Mouse (Mus musculus) lung, postnatal 0 days (tissue): ENCODE measurements around the gene Hsdl2.

Experiments
- CTCF ChIP-seq: IDR thresholded peaks from 2 replicates; pipeline ENCODE4 v1.5.1; 2016; ENCODE audit warnings: antibody characterized with exemption, mild to moderate bottlenecking
- EP300 ChIP-seq: IDR thresholded peaks from 2 replicates; pipeline ENCODE4 v1.6.1; 2016; ENCODE audit warnings: antibody characterized with exemption, mild to moderate bottlenecking, control low read depth

DNA sequence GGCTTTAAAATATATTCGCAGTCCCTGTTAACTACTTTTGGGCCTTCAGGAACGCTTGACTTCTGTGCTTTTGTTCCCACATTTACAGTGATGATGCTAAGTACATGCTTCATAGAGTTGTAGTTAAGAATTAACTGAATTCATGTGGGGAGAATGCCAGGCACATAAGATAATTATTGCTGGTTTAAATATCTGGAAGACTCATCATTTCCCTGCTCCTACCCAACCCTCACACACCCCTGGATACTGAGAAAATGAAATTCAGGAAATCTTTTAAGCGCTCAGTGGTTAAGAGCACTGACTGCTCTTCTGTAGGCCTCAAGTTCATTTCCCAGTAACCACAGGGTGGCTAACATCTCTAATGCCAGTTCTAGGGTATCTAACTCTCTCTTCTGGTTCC, 60.7 kb downstream of the Hsdl2 start:
- TF ChIP-seq CTCF (no peak), EP300 (no peak)
